18 mouse cellular contexts compared by ENCODE assay signal in the genomic region with DNA sequence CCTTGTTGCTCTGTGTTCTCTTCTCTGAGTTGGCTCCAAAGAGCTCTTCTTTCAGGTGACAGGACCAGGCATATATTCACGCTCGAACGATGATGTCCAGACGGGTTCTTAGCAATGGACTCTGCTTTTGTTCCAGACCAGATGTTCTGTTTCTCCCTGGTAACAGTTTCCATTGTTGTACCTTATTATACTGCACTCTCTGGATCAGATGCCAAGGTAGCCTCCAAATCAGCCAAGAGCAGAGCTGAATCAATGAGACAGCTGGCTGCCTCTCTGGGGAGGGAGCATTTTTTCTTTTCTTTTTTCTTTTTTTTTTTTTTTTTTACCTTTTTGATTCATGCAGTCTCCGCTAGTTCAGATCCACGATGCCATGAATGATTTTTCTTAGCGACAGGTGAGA. TPM values are rescaled to one million over a fixed set of nuclear protein-coding genes. Genes with fewer than 3 reads are reported as not detected.
DNase-seq lines count a peak whose midpoint lies in the region; ATAC-seq and TF ChIP-seq lines count a peak whose summit lies in the region.
"Had no signal": no experiment of that assay in that cellular context is flagged by ENCODE, and none has a peak within 500 bp of the region (broad histone marks: within the 10 kb centered on the region; RNA-seq: fewer than 3 reads in every experiment).

No protein-coding gene starts in this region.

- no peaks in the 10 kb centered on the region for H3K9me3 ChIP-seq in forebrain, embryonic 11.5 days (ENCODE audit: control insufficient read depth, low read length)
- no peaks in the 10 kb centered on the region for H3K9me3 ChIP-seq in forebrain, embryonic 10.5 days
- no peaks in the 10 kb centered on the region for H3K9me3 ChIP-seq in forebrain, embryonic 14.5 days (replicated peaks; ENCODE audit: control insufficient read depth, low read length)
- H3K9me3 ChIP-seq in hindbrain, postnatal 0 days (ENCODE audit: low read length): no peaks in the 10 kb centered on the region
- no peaks in the 10 kb centered on the region for H3K9me3 ChIP-seq in neural tube, embryonic 13.5 days
- H3K9me3 ChIP-seq: G1E; heart, embryonic 12.5 days; kidney, embryonic 15.5 days; stomach, embryonic 15.5 days had no signal

- H3K4me3 ChIP-seq in forebrain, embryonic 11.5 days (ENCODE audit: low read depth, low read length): no peak overlapping the region
- no peak overlapping the region for H3K4me3 ChIP-seq in forebrain, embryonic 10.5 days
- H3K4me3 ChIP-seq in forebrain, embryonic 14.5 days (ENCODE audit: low read depth, low read length): no peak overlapping the region
- no peak overlapping the region for H3K4me3 ChIP-seq in hindbrain, postnatal 0 days (ENCODE audit: low read length)
- no peak overlapping the region for H3K4me3 ChIP-seq in neural tube, embryonic 13.5 days
- no peak overlapping the region for H3K4me3 ChIP-seq in lung, adult 2 months (replicated peaks; ENCODE audit: extremely low read depth, low read depth, low read length)
- H3K4me3 ChIP-seq: heart, embryonic 12.5 days; kidney, embryonic 15.5 days; stomach, embryonic 15.5 days had no signal

- no peak overlapping the region for H3K27ac ChIP-seq in forebrain, embryonic 11.5 days (ENCODE audit: low read depth, low read length)
- no peak overlapping the region for H3K27ac ChIP-seq in forebrain, embryonic 10.5 days
- H3K27ac ChIP-seq in forebrain, embryonic 14.5 days (ENCODE audit: low read depth, low read length): no peak overlapping the region
- H3K27ac ChIP-seq in hindbrain, postnatal 0 days: no peak overlapping the region
- no peak overlapping the region for H3K27ac ChIP-seq in neural tube, embryonic 13.5 days (replicated peaks)
- H3K27ac ChIP-seq: kidney, embryonic 15.5 days; stomach, embryonic 15.5 days had no signal

- H3K9ac ChIP-seq in forebrain, embryonic 11.5 days (ENCODE audit: low read length): no peak overlapping the region
- no peak overlapping the region for H3K9ac ChIP-seq in forebrain, embryonic 14.5 days (ENCODE audit: low read length)
- no peak overlapping the region for H3K9ac ChIP-seq in hindbrain, postnatal 0 days (replicated peaks; ENCODE audit: low read length)
- no peak overlapping the region for H3K9ac ChIP-seq in neural tube, embryonic 13.5 days
- H3K9ac ChIP-seq: heart, embryonic 12.5 days; kidney, embryonic 15.5 days; stomach, embryonic 15.5 days had no signal

- no peak for TF ChIP-seq CTCF in hindbrain, postnatal 0 days (IDR thresholded peaks at IDR 0.05; ENCODE audit: low read depth)
- TF ChIP-seq CTCF in lung, adult 2 months (IDR thresholded peaks at IDR 0.05; ENCODE audit: insufficient read depth, low read length): no peak

- WGBS in forebrain, embryonic 11.5 days: 42% methylated on average over 7 of the region's 7 CpGs
- 67% methylated on average over 7 of the region's 7 CpGs for WGBS in forebrain, embryonic 10.5 days
- WGBS in forebrain, embryonic 14.5 days: 16% methylated on average over 7 of the region's 7 CpGs
- 22% methylated on average over 7 of the region's 7 CpGs for WGBS in hindbrain, postnatal 0 days
- 45% methylated on average over 7 of the region's 7 CpGs for WGBS in neural tube, embryonic 13.5 days
- 72% methylated on average over 7 of the region's 7 CpGs for WGBS in lung, adult 2 months

- TF ChIP-seq POLR2A in lung, adult 2 months (IDR thresholded peaks at IDR 0.05; ENCODE audit: borderline replicate concordance, extremely low read depth, low read depth, low read length): no peak

- no peaks in the 10 kb centered on the region for H3K27me3 ChIP-seq in forebrain, embryonic 11.5 days (ENCODE audit: control insufficient read depth, insufficient read depth, low read length)
- no peaks in the 10 kb centered on the region for H3K27me3 ChIP-seq in forebrain, embryonic 10.5 days (ENCODE audit: poor library complexity, severe bottlenecking)
- no peaks in the 10 kb centered on the region for H3K27me3 ChIP-seq in forebrain, embryonic 14.5 days (replicated peaks; ENCODE audit: control insufficient read depth, insufficient read depth, low read length)
- H3K27me3 ChIP-seq in hindbrain, postnatal 0 days (ENCODE audit: insufficient read depth, low read length): no peaks in the 10 kb centered on the region
- no peaks in the 10 kb centered on the region for H3K27me3 ChIP-seq in neural tube, embryonic 13.5 days
- H3K27me3 ChIP-seq: heart, embryonic 12.5 days; kidney, embryonic 15.5 days; stomach, embryonic 15.5 days had no signal

- peak; percentile 40; the same call in 1 of the 2 replicates for ATAC-seq in forebrain, embryonic 11.5 days (replicated peaks; ENCODE audit: low FRiP score)
- ATAC-seq in forebrain, embryonic 14.5 days: peak; percentile 58
- peak; percentile 75 for ATAC-seq in hindbrain, postnatal 0 days
- 0 out of 2 replicates have a peak, but pooled peaks have one; percentile 56 for ATAC-seq in neural tube, embryonic 13.5 days (ENCODE audit: low read depth)
- ATAC-seq in megakaryocyte-erythroid progenitor cell, adult 5-6 weeks (replicated peaks; ENCODE audit: low FRiP score, low TSS enrichment, poor library complexity, severe bottlenecking): no peak

- peaks cover 4% of the 10 kb centered on the region; the same call in 1 of the 2 replicates for H3K4me1 ChIP-seq in forebrain, embryonic 11.5 days (replicated peaks; ENCODE audit: control insufficient read depth, insufficient read depth, low read length)
- peaks cover 25% of the 10 kb centered on the region for H3K4me1 ChIP-seq in forebrain, embryonic 10.5 days
- H3K4me1 ChIP-seq in forebrain, embryonic 14.5 days (ENCODE audit: control insufficient read depth, insufficient read depth, low read length): peaks cover 17% of the 10 kb centered on the region
- peaks cover 13% of the 10 kb centered on the region for H3K4me1 ChIP-seq in hindbrain, postnatal 0 days (ENCODE audit: insufficient read depth, low read length)
- H3K4me1 ChIP-seq in neural tube, embryonic 13.5 days (replicated peaks): peaks cover 10% of the 10 kb centered on the region
- H3K4me1 ChIP-seq in lung, adult 2 months (ENCODE audit: control insufficient read depth, insufficient read depth, low read length): no peaks in the 10 kb centered on the region
- H3K4me1 ChIP-seq: heart, embryonic 12.5 days; kidney, embryonic 15.5 days; stomach, embryonic 15.5 days had no signal

- no peak for DNase-seq in forebrain, embryonic 11.5 days (ENCODE audit: low spot score)
- DNase-seq in forebrain, embryonic 10.5 days (ENCODE audit: extremely low spot score, low spot score): no peak
- peak; percentile 66 for DNase-seq in forebrain, embryonic 14.5 days (ENCODE audit: low spot score)
- peak; percentile 57 for DNase-seq in hindbrain, postnatal 0 days (ENCODE audit: low spot score)
- DNase-seq in lung, postnatal 36 days: no peak
- DNase-seq in lung, adult 2 months: no peak
- DNase-seq: B cell, adult 2 months; gastrocnemius, postnatal 14 days; thymus, postnatal 36 days had no signal

- H3K4me2 ChIP-seq in forebrain, embryonic 11.5 days (ENCODE audit: low read depth, low read length, severe bottlenecking): no peak overlapping the region
- no peak overlapping the region for H3K4me2 ChIP-seq in forebrain, embryonic 14.5 days (ENCODE audit: low read length)
- no peak overlapping the region for H3K4me2 ChIP-seq in hindbrain, postnatal 0 days (ENCODE audit: low read depth, low read length)
- H3K4me2 ChIP-seq in neural tube, embryonic 13.5 days: no peak overlapping the region
- H3K4me2 ChIP-seq: heart, embryonic 12.5 days; kidney, embryonic 15.5 days; stomach, embryonic 15.5 days had no signal

- no peaks in the 10 kb centered on the region for H3K36me3 ChIP-seq in forebrain, embryonic 11.5 days (ENCODE audit: control insufficient read depth, insufficient read depth, low read length)
- no peaks in the 10 kb centered on the region for H3K36me3 ChIP-seq in forebrain, embryonic 10.5 days (replicated peaks)
- H3K36me3 ChIP-seq in forebrain, embryonic 14.5 days (ENCODE audit: control insufficient read depth, insufficient read depth, low read length): no peaks in the 10 kb centered on the region
- no peaks in the 10 kb centered on the region for H3K36me3 ChIP-seq in hindbrain, postnatal 0 days (ENCODE audit: insufficient read depth, low read length)
- H3K36me3 ChIP-seq in neural tube, embryonic 13.5 days: no peaks in the 10 kb centered on the region
- H3K36me3 ChIP-seq: G1E; heart, embryonic 12.5 days; kidney, embryonic 15.5 days; stomach, embryonic 15.5 days had no signal

RNA-seq across cellular contexts. Expression of a gene that starts 50.9 kb away (rescaled TPM):
- 4.9 and 6.9 TPM in 2 replicates for polyA plus RNA-seq in forebrain, embryonic 11.5 days (2014; fragmentation: Nextera tagmentation; extraction: Ambion mirVana)
- 0.23 and 1.0 TPM in 2 replicates for polyA plus RNA-seq in forebrain, embryonic 10.5 days (2016; fragmentation: Nextera tagmentation; extraction: Ambion mirVana)
- 37.5 and 44.9 TPM in 2 replicates for polyA plus RNA-seq in forebrain, embryonic 14.5 days (2014; fragmentation: Nextera tagmentation; extraction: Ambion mirVana)
- 65.3 and 68.5 TPM in 2 replicates for total RNA-seq in hindbrain, postnatal 0 days (2014; rRNA removed)
- polyA plus RNA-seq in hindbrain, postnatal 0 days (2015; fragmentation: Nextera tagmentation; extraction: Ambion mirVana): 94.8 and 99.9 TPM in 2 replicates
- polyA plus RNA-seq in neural tube, embryonic 13.5 days (2015; fragmentation: Nextera tagmentation; extraction: Ambion mirVana): 71.0 and 80.1 TPM in 2 replicates
- 0.12 and 0.13 TPM in 2 replicates for polyA plus RNA-seq in lung, adult 2 months (2012; rRNA removed)
- not detected in 2 replicates for total RNA-seq in megakaryocyte-erythroid progenitor cell, adult 5-6 weeks (2014; fragmentation: Nextera tagmentation)
- not detected in 2 replicates for total RNA-seq in megakaryocyte-erythroid progenitor cell, adult 5-6 weeks (2017)
- total RNA-seq: gastrocnemius, postnatal 14 days; hematopoietic stem cell, adult 5-6 weeks; megakaryocyte, adult 5-6 weeks had no signal
- polyA plus RNA-seq: G1E; liver, embryonic 16.5 days had no signal

Comparison
In these comparisons a context has a peak if more than half of its experiments do, and no peak if none do; other contexts are left out.
1. DNase-seq: peak in forebrain, embryonic 14.5 days (single experiment) and hindbrain, postnatal 0 days (single experiment); none in forebrain, embryonic 11.5 days (single experiment), forebrain, embryonic 10.5 days (single experiment), lung, postnatal 36 days (single experiment) and lung, adult 2 months (single experiment).